Mouse (Mus musculus): ENCODE data around the gene Panx2.
A peak's percentile ranks its signal among the peaks of the same experiment; 100 is the strongest.

The Panx2 gene

DNA sequence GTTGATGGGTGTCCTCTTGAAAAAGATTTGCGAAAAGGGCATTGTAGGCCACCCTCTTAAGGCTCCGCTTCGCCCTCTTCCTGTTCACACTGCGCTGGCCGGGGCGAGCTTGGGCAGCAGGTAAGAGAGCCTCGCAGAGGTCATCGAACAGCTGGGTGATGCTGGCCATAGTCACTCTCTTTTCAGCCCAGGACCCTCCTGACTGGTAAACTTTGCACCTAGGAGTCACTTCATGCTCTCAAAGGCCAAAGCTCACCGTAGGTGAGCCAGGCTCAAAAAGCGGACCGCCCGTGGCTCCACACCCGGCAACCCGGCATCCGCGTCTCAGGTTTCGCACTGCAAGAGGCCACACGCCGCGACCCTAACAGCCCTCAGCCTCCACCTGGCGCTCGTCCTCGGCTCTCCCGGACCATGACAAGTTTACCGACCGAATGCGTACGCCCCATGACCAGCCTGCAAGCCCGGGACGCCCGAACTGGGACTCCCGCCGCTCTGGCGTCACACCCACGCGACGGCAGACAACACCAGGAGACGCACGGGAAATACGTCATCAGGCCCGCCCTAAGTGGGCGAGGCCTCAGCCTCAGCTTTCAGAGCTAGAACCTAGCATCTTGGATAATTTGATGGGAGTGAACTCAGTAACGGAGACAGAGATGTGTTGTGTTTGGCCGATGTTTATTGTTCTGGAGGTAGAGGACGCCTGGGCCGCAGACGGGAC, 63.3 kb downstream of the Panx2 start, which contains the start of gene Tubgcp6:
Gene Tubgcp6, minus strand, starts transcription at position 464 of the 718 bp plus-strand sequence.
- peak; percentile 91 for DNase-seq (ENCODE audit: low read depth, low spot score)
